Mouse (Mus musculus) right cerebral cortex, adult 2 months (tissue): ENCODE measurements at regions not wholly inside any gene's neighbourhood (a gene's known extent, or its start where the extent isn't known, plus 50 kb on each side); places are given as distances from the start of the nearest gene placed in this dataset.
A peak's percentile ranks its signal among the peaks of the same experiment; 100 is the strongest.

ENCODE experiments used
- DNase-seq, 2 experiments: peaks; one replicate each; pipeline ENCODE4 v3.0.0; 2021 to 2022; ENCODE audit warnings: low spot score in 2 of 2

- no peak for DNase-seq
Observed at GRCm38 (mm10) chr10:95622879-95623517, 50.3 kb downstream of the Anapc15-ps start.

GRCm38 (mm10) chr10:95620796-95621195 is 52.5 kb downstream of the Anapc15-ps start:
- DNase-seq: no peak

GRCm38 (mm10) chr10:95619601-95620000 is 53.6 kb downstream of the Anapc15-ps start:
- no peak for DNase-seq

- no peak for DNase-seq
Observed at GRCm38 (mm10) chr10:95618451-95619079, 54.6 kb upstream of the Nudt4 start.

GRCm38 (mm10) chr10:95616821-95617220 is 52.9 kb upstream of the Nudt4 start:
- no peak for DNase-seq

- DNase-seq: peak; percentile 48 to 50
Observed at GRCm38 (mm10) chr10:95615849-95616650, 52.1 kb upstream of the Nudt4 start.
